Mouse (Mus musculus): ENCODE results near the gene Chit1.

Gene Chit1

GRCm38 (mm10) chr1:134150745-134151144, 39.7 kb downstream of the Chit1 start:
- no peak for DNase-seq

DNA sequence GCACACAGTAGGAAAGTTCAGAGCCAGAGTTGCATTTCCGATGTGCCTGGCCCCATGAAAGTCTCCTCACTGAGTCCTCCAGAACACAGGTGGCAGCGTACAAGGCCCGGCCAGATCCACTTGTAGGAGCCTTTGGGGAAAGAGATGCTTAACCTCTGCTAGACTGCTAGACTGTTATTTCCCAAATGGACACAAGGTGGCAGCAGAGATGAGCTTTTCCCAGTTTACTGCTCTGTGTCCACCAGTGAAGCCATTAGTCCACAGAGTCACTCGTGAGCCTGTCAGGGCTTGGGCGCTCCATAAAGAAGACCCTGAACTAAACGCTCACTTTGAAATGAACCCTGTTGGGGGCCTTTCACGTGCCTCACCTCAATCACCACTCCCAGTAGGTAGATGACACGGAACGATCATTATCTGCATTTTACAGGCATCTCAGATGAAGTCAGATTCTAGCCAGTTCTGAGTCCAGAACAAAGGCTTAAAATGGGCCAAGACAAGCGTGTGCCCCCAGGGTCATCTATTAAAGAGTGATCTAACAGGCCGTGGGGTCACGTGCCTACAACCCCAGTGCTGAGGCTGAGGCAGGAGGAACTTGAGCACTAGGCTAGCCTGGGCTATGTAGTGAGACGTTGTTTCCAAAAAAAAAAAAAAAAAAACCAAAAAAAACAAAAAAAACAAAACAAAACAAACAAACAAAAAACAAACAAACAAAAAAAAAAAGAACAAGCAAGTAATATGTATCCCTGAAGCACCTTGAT, 40.8 kb downstream of the Chit1 start:
- DNase-seq, result peak; percentile 49

GRCm38 (mm10) chr1:134152626-134153590, 41.9 kb downstream of the Chit1 start:
- no peak for DNase-seq

DNA sequence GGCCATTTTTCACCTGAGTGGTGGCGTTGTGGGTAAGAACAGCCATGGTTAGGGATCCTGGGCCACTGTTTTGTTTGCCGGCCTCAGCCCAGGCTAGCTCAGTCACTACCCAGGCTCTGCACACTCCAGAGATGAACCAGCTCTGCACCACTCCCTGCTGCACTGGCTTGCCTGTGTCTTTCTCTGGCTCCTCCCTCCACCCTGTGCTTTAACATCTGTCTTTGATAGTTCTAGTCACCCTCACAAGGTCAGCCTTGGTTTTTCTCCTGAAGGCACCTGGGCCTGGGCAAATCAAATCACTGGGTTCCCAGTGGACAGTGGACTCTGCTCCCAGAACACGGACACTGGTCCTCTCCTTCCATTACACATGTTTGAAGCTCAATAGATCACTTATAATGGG, 43.1 kb downstream of the Chit1 start:
- DNase-seq, result no peak

- DNase-seq, result no peak
Observed at GRCm38 (mm10) chr1:134154655-134155054, 43.6 kb downstream of the Chit1 start.

- no peak for DNase-seq
Observed at GRCm38 (mm10) chr1:134160404-134160803, 49.4 kb downstream of the Chit1 start.

DNA sequence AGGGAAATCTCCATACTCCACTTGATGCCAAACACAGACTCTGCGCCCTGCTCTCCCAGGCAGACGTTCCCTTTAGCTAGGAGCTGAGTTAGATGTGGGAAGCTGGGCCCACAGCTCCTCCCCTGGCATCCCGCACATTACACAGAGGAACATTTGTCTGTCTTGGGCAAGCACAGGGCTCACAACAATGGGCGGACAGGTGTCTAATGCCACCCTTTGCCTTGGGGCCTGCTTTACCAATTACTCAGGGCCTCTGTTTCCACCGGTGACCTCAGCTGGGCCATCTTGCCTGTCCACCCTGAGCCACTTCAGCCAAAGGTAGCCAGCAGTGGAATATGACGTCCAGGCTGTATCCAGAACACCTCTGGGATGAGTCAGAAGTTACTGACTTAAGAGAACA, 50.4 kb downstream of the Chit1 start:
- DNase-seq, result no peak

DNA sequence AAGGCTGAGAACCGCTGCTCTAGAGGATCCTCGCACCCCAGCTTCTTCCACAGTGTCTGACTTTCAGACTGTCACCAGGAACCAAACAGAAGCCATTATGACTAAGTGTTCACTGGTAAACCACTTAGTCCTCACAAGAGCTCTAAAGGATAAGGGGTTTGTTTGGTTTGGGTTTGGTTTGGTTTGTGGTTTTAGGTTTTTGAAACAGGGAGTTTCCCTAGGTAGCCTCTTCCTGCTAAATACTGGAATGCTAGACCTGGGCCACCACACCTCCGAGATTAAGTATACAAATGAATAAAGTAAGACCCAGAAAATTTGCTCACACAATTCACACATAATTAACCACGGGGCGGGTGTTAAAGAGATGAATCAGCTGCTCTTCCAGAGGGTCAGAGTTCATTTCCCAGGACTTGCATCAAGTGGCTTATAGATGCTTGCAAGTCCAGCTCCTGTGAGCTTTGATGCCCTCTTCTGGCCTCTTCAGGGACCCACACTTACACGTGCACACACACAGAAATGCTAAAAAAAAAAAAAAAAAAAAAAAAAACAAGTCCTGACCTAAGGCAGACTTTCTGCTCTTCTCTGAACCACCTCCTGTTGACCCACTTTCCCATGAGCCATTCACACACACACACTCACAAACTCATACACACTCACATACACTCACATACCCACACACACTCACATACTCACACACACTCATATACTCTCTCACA, 51.6 kb downstream of the Chit1 start:
- no peak for DNase-seq

DNA sequence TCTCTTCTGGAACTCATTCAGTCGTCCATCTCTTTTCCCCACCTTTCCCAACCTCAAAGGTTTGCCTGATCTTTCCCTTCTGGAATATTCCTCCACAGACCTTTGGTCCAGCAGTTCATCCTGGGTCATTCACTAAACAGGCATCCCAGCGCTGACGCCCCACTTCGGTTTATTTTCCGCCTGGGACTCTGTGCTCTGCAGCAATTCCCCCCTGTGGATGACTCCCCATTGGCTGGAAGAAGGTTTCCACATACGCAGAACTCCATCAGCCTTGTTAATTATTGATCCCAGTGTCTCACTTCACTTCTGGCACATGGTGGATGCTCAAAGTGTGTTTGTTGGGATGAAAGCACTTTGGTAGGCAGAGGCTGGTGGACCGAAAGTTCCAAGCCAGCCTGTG, 52.4 kb downstream of the Chit1 start:
- DNase-seq, result peak; percentile 28

GRCm38 (mm10) chr1:134164454-134164853, 53.4 kb downstream of the Chit1 start:
- DNase-seq, result no peak

- no peak for DNase-seq
Observed at GRCm38 (mm10) chr1:134166547-134166946, 55.5 kb downstream of the Chit1 start.

DNA sequence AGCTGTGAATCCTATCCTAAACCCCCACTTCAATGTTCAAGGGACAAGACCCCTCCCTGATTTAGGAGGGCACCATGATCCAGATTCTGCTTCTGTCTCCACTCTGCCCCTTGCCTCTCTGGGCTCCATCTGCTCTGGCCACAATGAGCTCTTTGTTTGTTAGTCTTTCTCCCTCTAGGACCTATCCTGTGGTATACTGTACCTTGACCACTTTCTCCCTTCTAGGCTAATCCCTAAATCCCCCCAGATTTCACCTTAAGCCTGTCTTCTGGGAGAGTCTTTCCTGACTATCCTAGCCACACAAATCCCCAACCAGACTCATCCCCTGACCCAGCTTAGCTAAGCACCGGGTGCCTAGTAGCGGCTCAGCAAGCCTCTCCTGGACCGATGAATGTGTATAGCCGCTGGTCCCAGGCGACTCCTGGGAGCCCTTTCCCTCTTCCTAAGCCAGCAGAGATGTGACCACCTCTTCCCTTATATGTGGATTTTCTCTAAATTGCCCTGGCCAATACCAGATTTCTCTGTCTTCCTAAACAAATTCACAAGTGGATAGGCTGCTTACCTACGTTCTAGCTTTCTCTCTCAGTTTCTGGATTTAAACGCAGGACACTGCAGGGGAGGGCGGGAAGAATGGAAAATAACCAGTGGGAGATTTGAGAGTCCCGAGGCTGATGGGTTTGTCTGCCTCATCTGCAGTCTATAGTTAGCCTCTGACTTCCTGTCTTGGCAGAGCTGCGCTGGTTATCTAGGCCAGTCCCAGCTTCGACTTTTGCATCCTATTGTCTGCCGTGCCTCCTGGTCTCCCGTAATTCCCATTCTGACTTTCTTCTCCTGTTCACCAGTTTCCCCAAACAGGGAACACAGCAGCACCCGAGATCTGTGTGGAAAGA, 56.6 kb downstream of the Chit1 start:
- no peak for DNase-seq

DNA sequence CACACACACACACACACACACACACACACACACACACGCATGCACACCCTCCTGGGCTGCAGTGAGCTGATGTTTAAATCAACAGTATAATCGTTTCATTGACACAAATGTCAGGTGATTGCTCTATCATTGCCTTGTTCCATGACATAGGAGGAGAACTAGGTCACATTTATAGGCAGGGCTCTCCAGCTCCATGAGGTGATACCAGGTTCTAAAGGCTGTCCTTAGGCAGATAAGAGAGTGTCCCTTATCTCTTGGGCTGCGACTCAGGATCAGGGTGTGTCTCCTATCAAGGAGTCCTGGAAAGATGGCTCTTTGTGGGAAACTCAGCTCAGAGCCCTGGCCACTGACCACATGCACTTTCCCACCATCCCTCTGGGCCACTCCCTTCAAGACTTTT, 57.5 kb downstream of the Chit1 start:
- no peak for DNase-seq

DNA sequence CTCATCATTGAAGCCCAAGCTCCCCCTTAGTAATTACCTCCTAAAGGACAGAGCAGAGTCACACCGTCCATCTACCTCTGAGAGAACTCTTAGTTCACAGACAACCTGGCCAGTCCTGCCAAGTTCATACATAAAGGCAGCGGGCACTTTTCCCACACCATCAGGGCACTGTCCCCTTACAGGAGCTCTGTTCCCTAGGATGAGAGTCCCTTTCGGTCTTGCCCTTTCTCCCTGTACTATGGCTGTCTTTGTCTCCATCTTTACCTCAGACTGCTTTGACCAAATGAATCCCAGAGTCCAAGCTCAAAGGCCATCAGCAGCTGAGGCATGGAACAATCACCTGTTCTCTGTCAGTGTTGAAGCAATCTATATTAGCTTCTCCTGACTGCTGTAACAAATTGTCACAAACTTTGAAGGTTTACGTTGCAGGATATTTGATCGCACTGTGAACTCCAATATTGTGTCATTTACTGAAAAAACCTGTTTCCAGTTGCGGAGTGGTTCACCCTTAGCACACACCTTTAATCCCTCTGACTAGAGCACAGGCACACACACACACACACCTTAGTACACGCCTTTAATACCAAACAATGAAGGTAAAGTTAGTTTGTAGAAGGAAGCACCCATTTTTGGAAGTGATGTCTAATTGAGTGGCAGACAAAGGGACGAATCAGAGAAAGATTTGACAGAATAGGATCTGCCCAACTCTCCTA, 58.1 kb downstream of the Chit1 start:
- no peak for DNase-seq

DNA sequence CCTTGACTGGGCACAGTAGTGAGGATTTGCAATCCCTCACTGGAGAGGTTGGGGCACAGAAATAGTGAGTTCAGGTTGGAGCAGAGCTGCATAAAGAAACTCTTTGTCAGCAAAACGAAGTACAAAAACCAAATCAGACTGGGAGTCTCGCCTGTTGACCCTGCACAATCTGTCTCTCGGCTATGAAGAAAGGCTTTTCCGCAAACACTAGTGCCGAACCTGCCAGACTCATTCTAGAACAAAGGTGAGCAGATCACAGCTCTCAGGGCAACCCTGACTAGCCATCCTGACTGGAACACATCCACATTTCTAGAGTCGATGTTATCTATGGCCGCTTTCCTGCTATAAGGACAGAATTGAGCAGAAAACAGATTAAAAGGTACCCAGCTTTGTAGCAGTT, 62.0 kb downstream of the Chit1 start:
- no peak for DNase-seq

GRCm38 (mm10) chr1:134177976-134178375, 66.9 kb downstream of the Chit1 start:
- no peak for DNase-seq

GRCm38 (mm10) chr1:134182025-134182424, 71.0 kb downstream of the Chit1 start, which contains the start of gene Chil1:
Gene Chil1, plus strand, starts transcription at chr1:134182176.
- no peak for DNase-seq

DNA sequence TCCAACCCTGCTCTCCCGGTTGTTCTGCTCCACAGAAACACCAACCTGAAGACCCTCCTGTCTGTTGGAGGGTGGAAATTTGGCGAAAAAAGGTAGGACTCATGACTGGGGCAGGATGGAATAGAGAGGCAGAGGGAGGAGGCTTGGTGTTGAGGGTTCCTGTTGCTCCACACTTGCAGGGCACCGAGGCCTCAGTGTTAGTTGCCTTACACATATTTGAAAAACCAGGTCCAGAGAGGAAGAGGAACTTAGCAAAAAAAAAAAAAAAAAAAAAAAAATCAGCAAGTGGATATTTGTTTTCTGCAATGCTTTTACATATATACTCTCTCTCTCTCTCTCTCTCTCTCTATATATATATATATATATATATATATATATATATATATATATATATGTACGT, 73.0 kb downstream of the Chit1 start:
- no peak for DNase-seq

DNA sequence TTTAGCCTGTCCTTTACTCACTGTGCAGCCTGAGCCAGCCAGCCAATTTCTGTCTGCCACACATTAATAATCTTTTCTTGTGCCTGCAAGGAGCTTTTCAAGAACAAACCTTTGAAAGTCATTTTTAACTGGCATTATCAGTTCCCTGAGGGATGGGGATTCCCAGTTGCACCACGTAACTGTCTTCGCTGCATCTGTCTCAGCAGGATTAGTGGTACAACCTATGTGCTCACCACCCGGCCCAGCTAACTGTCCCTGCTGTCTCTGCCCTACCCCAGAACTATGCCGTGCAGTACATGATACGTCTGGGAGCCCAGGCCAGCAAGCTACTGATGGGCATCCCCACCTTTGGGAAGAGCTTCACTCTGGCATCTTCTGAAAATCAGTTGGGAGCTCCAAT, 77.2 kb downstream of the Chit1 start:
- DNase-seq, result no peak

- no peak for DNase-seq
Observed at GRCm38 (mm10) chr1:134188989-134189729, 78.1 kb downstream of the Chit1 start.

GRCm38 (mm10) chr1:134191192-134191591, 80.2 kb downstream of the Chit1 start:
- no peak for DNase-seq

Data from kidney, adult 11 months (tissue).